Mouse (Mus musculus) kidney, adult 9 months (tissue): ENCODE measurements around the gene Ddc.

Experiments
- DNase-seq: peaks from one replicate; pipeline ENCODE4 v3.0.0; 2022

Gene Ddc

GRCm38 (mm10) chr11:11904995-11905394 lies 7.1 kb upstream of the Ddc start:
- DNase-seq: no peak

- no peak for DNase-seq
Observed at GRCm38 (mm10) chr11:11901509-11901908, 3.6 kb upstream of the Ddc start.

- peak; percentile 25 for DNase-seq
Observed at GRCm38 (mm10) chr11:11898496-11898895, 552 bp upstream of the Ddc start.

- no peak for DNase-seq
Observed at GRCm38 (mm10) chr11:11895479-11895878, 2.5 kb downstream of the Ddc start.

GRCm38 (mm10) chr11:11893769-11894168 lies 4.2 kb downstream of the Ddc start:
- DNase-seq: peak; percentile 57

- DNase-seq: no peak
Observed at GRCm38 (mm10) chr11:11892993-11893602, 4.8 kb downstream of the Ddc start.

- no peak for DNase-seq
Observed at GRCm38 (mm10) chr11:11891832-11892231, 6.1 kb downstream of the Ddc start.

GRCm38 (mm10) chr11:11890139-11890741 lies 7.7 kb downstream of the Ddc start:
- no peak for DNase-seq

GRCm38 (mm10) chr11:11888727-11889126 lies 9.2 kb downstream of the Ddc start:
- DNase-seq: no peak

GRCm38 (mm10) chr11:11888051-11888450 lies 9.9 kb downstream of the Ddc start:
- no peak for DNase-seq

- DNase-seq: no peak
Observed at GRCm38 (mm10) chr11:11886403-11886998, 11.4 kb downstream of the Ddc start.

GRCm38 (mm10) chr11:11885921-11886320 lies 12.0 kb downstream of the Ddc start:
- peak; percentile 83 for DNase-seq

GRCm38 (mm10) chr11:11885246-11885643 lies 12.7 kb downstream of the Ddc start:
- DNase-seq: no peak

GRCm38 (mm10) chr11:11884533-11885245 lies 13.3 kb downstream of the Ddc start:
- DNase-seq: no peak

- no peak for DNase-seq
Observed at GRCm38 (mm10) chr11:11881783-11882155, 16.2 kb downstream of the Ddc start.

- no peak for DNase-seq
Observed at GRCm38 (mm10) chr11:11881026-11881782, 16.7 kb downstream of the Ddc start.

- DNase-seq: no peak
Observed at GRCm38 (mm10) chr11:11880351-11880750, 17.6 kb downstream of the Ddc start.

GRCm38 (mm10) chr11:11879699-11880002 lies 18.3 kb downstream of the Ddc start:
- DNase-seq: no peak

- DNase-seq: no peak
Observed at GRCm38 (mm10) chr11:11878981-11879698, 18.8 kb downstream of the Ddc start.

GRCm38 (mm10) chr11:11878278-11878980 lies 19.5 kb downstream of the Ddc start:
- no peak for DNase-seq

- DNase-seq: no peak
Observed at GRCm38 (mm10) chr11:11877891-11878277, 20.1 kb downstream of the Ddc start.

GRCm38 (mm10) chr11:11876366-11876765 lies 21.6 kb downstream of the Ddc start:
- no peak for DNase-seq
